Mouse (Mus musculus) neural tube, embryonic 12.5 days (tissue): ENCODE results near the gene S100a11. TPM values are rescaled to one million over a fixed set of nuclear protein-coding genes. Genes with fewer than 3 reads are reported as not detected.
"Not testable (repeated sequence)": the region's sequence is repeated elsewhere in the genome, so short reads cannot be mapped to it uniquely, and the experiment has no call there.

Experiments used
- ATAC-seq: fragments of 200-750 bp; cut with Nextera tagmentation; 2 replicates; pipeline ENCODE4 v1.8.0; 2017; ENCODE audit warnings: low read depth, mild to moderate bottlenecking, moderate TSS enrichment, moderate library complexity; ENCODE audit not compliant: low FRiP score
- H3K27ac ChIP-seq: fragments of 300-500 bp; sonication (generic); 2 replicates; pipeline ENCODE4 v1.5.1; 2016
- H3K27me3 ChIP-seq: fragments of 300-500 bp; sonication (generic); replicated peaks from 2 replicates; pipeline ENCODE4 v1.6.1; 2016; ENCODE audit warnings: mild to moderate bottlenecking
- H3K36me3 ChIP-seq: fragments of 300-500 bp; sonication (generic); 2 replicates; pipeline ENCODE4 v1.6.1; 2016; ENCODE audit warnings: mild to moderate bottlenecking
- H3K4me1 ChIP-seq: fragments of 300-500 bp; sonication (generic); 2 replicates; pipeline ENCODE4 v1.6.1; 2016
- H3K4me2 ChIP-seq: fragments of 300-500 bp; sonication (generic); replicated peaks from 2 replicates; pipeline ENCODE4 v1.6.1; 2016; ENCODE audit warnings: mild to moderate bottlenecking
- H3K4me3 ChIP-seq: fragments of 300-500 bp; sonication (generic); 2 replicates; pipeline ENCODE4 v1.5.1; 2016
- H3K9ac ChIP-seq: fragments of 300-500 bp; sonication (generic); 2 replicates; pipeline ENCODE4 v1.6.1; 2016; ENCODE audit warnings: mild to moderate bottlenecking
- H3K9me3 ChIP-seq: fragments of 300-500 bp; sonication (generic); 2 replicates; pipeline ENCODE4 v1.6.1; 2016; ENCODE audit warnings: mild to moderate bottlenecking
- WGBS: fragments of 180-500 bp; shearing (Covaris S2); methylation state at CpG from one replicate; pipeline ENCODE4 v1.1.7; 2016; 5-methylcytosine and 5-hydroxymethylcytosine counted together
- polyA plus RNA-seq: library from polyadenylated mRNA; unstranded; fragments of >200 nt; fragmentation: Nextera tagmentation; extraction: Ambion mirVana; gene quantifications from 2 replicates; pipeline ENCODE4 v1.2.1, GENCODE M21; 2016

S100a11 gene
- polyA plus RNA-seq, 1 experiment from 2014 or later = 324 TPM

- H3K27me3 ChIP-seq = no peaks in the 10 kb centered on the region
- H3K4me3 ChIP-seq = no peak overlapping the region
- H3K4me2 ChIP-seq = no peak overlapping the region
- no peak overlapping the region for H3K27ac ChIP-seq
- no peaks in the 10 kb centered on the region for H3K4me1 ChIP-seq
- no peak for ATAC-seq
- H3K9ac ChIP-seq = no peak overlapping the region
- no peaks in the 10 kb centered on the region for H3K9me3 ChIP-seq
- no peaks in the 10 kb centered on the region for H3K36me3 ChIP-seq
- WGBS = 86% methylated on average over 5 of the region's 5 CpGs
Measured at GRCm38 (mm10) chr3:93528807-93529206, 8.5 kb downstream of the S100a11 start.

- H3K4me1 ChIP-seq = no peaks in the 10 kb centered on the region
- H3K27me3 ChIP-seq = no peaks in the 10 kb centered on the region
- H3K4me3 ChIP-seq = no peak overlapping the region
- H3K36me3 ChIP-seq = no peaks in the 10 kb centered on the region
- WGBS = 85% methylated on average over 2 of the region's 2 CpGs
- no peak overlapping the region for H3K9ac ChIP-seq
- no peak overlapping the region for H3K27ac ChIP-seq
- ATAC-seq = no peak
- H3K9me3 ChIP-seq = no peaks in the 10 kb centered on the region
- H3K4me2 ChIP-seq = no peak overlapping the region
Measured at GRCm38 (mm10) chr3:93537068-93537576, 16.8 kb downstream of the S100a11 start.

GRCm38 (mm10) chr3:93538486-93538885, 18.2 kb downstream of the S100a11 start:
- WGBS = 89% methylated on average over 2 of the region's 2 CpGs
- H3K27me3 ChIP-seq = no peaks in the 10 kb centered on the region
- no peaks in the 10 kb centered on the region for H3K36me3 ChIP-seq
- no peak overlapping the region for H3K9ac ChIP-seq
- ATAC-seq = no peak
- no peaks in the 10 kb centered on the region for H3K9me3 ChIP-seq
- H3K27ac ChIP-seq = no peak overlapping the region
- H3K4me2 ChIP-seq = no peak overlapping the region
- H3K4me1 ChIP-seq = no peaks in the 10 kb centered on the region
- no peak overlapping the region for H3K4me3 ChIP-seq

- WGBS = 64% methylated on average over 2 of the region's 2 CpGs
- ATAC-seq = no peak
Measured at GRCm38 (mm10) chr3:93541501-93541900, 21.2 kb downstream of the S100a11 start.

GRCm38 (mm10) chr3:93544170-93544569, 23.9 kb downstream of the S100a11 start:
- WGBS = 88% methylated on average over 6 of the region's 6 CpGs
- not testable (repeated sequence) for H3K9ac ChIP-seq, H3K4me2 ChIP-seq, H3K36me3 ChIP-seq, ATAC-seq, H3K27me3 ChIP-seq, H3K4me3 ChIP-seq, H3K4me1 ChIP-seq, H3K27ac ChIP-seq, H3K9me3 ChIP-seq

More at GRCm38 (mm10) chr3:93541501-93541900, 21.2 kb downstream of the S100a11 start:
- no peaks in the 10 kb centered on the region for H3K27me3 ChIP-seq
- no peak overlapping the region for H3K4me2 ChIP-seq
- no peaks in the 10 kb centered on the region for H3K9me3 ChIP-seq
- H3K4me3 ChIP-seq = no peak overlapping the region
- H3K9ac ChIP-seq = no peak overlapping the region
- no peaks in the 10 kb centered on the region for H3K4me1 ChIP-seq
- no peak overlapping the region for H3K27ac ChIP-seq
- H3K36me3 ChIP-seq = no peaks in the 10 kb centered on the region

- no peak overlapping the region for H3K4me2 ChIP-seq
- H3K36me3 ChIP-seq = no peaks in the 10 kb centered on the region
- no peaks in the 10 kb centered on the region for H3K9me3 ChIP-seq
- H3K27me3 ChIP-seq = no peaks in the 10 kb centered on the region
- 0 out of 2 replicates have a peak, but pooled peaks have one; percentile 41 for ATAC-seq
- H3K4me3 ChIP-seq = no peak overlapping the region
- H3K9ac ChIP-seq = no peak overlapping the region
- no peak overlapping the region for H3K27ac ChIP-seq
- H3K4me1 ChIP-seq = no peaks in the 10 kb centered on the region
- 35% methylated on average over 7 of the region's 7 CpGs for WGBS
Measured at GRCm38 (mm10) chr3:93547099-93547648, 26.9 kb downstream of the S100a11 start.

GRCm38 (mm10) chr3:93547749-93548540, 27.7 kb downstream of the S100a11 start:
- H3K36me3 ChIP-seq = no peaks in the 10 kb centered on the region
- no peaks in the 10 kb centered on the region for H3K9me3 ChIP-seq
- no peak overlapping the region for H3K9ac ChIP-seq
- no peak overlapping the region for H3K4me3 ChIP-seq
- H3K4me1 ChIP-seq = no peaks in the 10 kb centered on the region
- no peak for ATAC-seq
- no peaks in the 10 kb centered on the region for H3K27me3 ChIP-seq
- no peak overlapping the region for H3K27ac ChIP-seq
- WGBS = 83% methylated on average over 20 of the region's 20 CpGs
- no peak overlapping the region for H3K4me2 ChIP-seq

- no peak for ATAC-seq
- Histone ChIP-seq H3K4me3 (no peak overlapping the region), H3K27me3 (no peaks in the 10 kb centered on the region), H3K36me3 (no peaks in the 10 kb centered on the region), H3K9me3 (no peaks in the 10 kb centered on the region), H3K27ac (no peak overlapping the region), H3K4me2 (no peak overlapping the region), H3K9ac (no peak overlapping the region), H3K4me1 (no peaks in the 10 kb centered on the region)
- WGBS = 67% methylated on average over 4 of the region's 6 CpGs
Measured at GRCm38 (mm10) chr3:93548541-93549266, 28.4 kb downstream of the S100a11 start.

- Histone ChIP-seq H3K27me3 (peaks cover 6% of the 10 kb centered on the region), H3K9ac (no peak overlapping the region), H3K36me3 (no peaks in the 10 kb centered on the region), H3K9me3 (no peaks in the 10 kb centered on the region), H3K27ac (no peak overlapping the region), H3K4me3 (no peak overlapping the region), H3K4me2 (no peak overlapping the region), H3K4me1 (peaks cover 5% of the 10 kb centered on the region; the same call in 1 of the 2 replicates)
- WGBS = 76% methylated on average over 4 of the region's 4 CpGs
- no peak for ATAC-seq
Measured at GRCm38 (mm10) chr3:93549986-93550385, 29.7 kb downstream of the S100a11 start.

GRCm38 (mm10) chr3:93551950-93552901, 31.9 kb downstream of the S100a11 start:
- Histone ChIP-seq H3K4me2 (no peak overlapping the region), H3K9me3 (no peaks in the 10 kb centered on the region), H3K27me3 (peaks cover 8% of the 10 kb centered on the region), H3K9ac (no peak overlapping the region), H3K4me1 (peaks cover 7% of the 10 kb centered on the region; the same call in 1 of the 2 replicates), H3K36me3 (no peaks in the 10 kb centered on the region), H3K4me3 (no peak overlapping the region), H3K27ac (no peak overlapping the region)
- no peak for ATAC-seq
- WGBS = 86% methylated on average over 5 of the region's 5 CpGs

- Histone ChIP-seq H3K27me3 (peaks cover 8% of the 10 kb centered on the region), H3K9ac (no peak overlapping the region), H3K27ac (no peak overlapping the region), H3K4me2 (no peak overlapping the region), H3K9me3 (no peaks in the 10 kb centered on the region), H3K4me1 (peaks cover 7% of the 10 kb centered on the region; the same call in 1 of the 2 replicates), H3K4me3 (no peak overlapping the region), H3K36me3 (no peaks in the 10 kb centered on the region)
- whole genome bisulfite sequencing = 99% methylated on average over 2 of the region's 2 CpGs
- ATAC-seq = no peak
Measured at GRCm38 (mm10) chr3:93553311-93553710, 33.0 kb downstream of the S100a11 start.
